Mouse (Mus musculus): ENCODE data around the gene Cpne8. TPM values are rescaled to one million over a fixed set of nuclear protein-coding genes. Genes with fewer than 3 reads are reported as not detected.

Cpne8 gene
- polyA plus RNA-seq (2017; shearing (Covaris generic)), result 1.7 TPM

GRCm38 (mm10) chr15:90678985-90679759 is at the start of gene Cpne8:
TSS of gene Cpne8 (minus strand) at chr15:90679432.

All from effector memory CD4-positive, alpha-beta T cell, adult 5 months (primary cell).